Comparison of ENCODE assay signal across 8 mouse cellular contexts in the genomic region with DNA sequence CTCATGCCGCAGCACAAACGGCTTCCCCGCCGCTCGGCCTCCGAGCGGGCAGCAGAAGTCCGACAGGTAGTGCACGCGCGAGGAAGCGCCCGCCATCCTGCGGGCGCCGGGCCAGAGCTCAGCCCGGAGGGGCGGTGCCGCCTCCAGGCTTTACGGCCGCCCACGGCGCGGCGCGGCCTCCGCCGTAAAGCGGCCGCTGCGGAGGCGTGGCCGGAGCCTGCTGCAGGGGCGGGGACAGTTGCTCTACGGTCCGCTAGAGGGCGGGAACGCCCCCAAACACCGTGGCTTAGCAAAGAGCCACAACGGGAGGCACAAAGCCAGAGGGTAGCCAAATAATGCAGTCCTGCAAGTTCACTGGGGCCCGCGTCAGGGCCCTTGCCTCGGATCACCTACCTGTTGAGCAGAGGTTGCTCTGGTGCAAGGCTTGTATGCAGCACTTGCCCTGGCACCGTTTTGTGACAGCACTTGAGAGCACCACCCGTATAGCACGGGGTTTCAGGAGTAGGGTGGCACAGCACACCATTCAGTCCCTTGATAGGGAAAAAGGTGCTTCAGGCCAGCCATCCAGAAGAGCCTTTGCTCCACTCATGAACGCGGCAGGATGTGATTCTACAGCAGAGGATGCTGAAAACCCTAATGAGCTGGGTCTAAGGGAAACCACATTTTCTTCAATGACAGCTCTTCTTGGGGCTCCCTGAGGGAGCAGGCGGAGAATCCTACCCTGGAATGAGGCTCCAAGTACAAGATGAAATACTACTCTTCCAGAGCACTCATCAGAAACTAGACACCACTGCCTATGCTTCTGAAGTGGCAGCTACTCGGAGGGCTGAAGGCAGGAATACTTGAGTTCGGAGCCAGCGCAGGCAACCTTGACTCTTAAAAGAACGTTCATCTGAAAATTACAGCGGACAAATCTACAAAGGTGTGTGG. TPM values are rescaled to one million over a fixed set of nuclear protein-coding genes. Genes with fewer than 3 reads are reported as not detected.
A peak's percentile ranks its signal among the peaks of the same experiment; 100 is the strongest.
DNase-seq lines count a peak whose midpoint lies in the region; ATAC-seq and TF ChIP-seq lines count a peak whose summit lies in the region.

Faap100 (minus strand) TSS at position 154 of the 930 bp plus-strand sequence.

- 9% methylated on average over 29 of the region's 54 CpGs for WGBS in embryonic facial prominence, embryonic 14.5 days
- WGBS in heart, adult 2 months, result 8% methylated on average over 53 of the region's 54 CpGs
- WGBS in limb, embryonic 13.5 days, result 6% methylated on average over 54 of the region's 54 CpGs
- 10% methylated on average over 52 of the region's 54 CpGs for WGBS in midbrain, embryonic 16.5 days

- peak within 1 kb of the TSS; percentile 96 for H3K4me2 ChIP-seq in embryonic facial prominence, embryonic 14.5 days (ENCODE audit: low read depth, low read length)
- H3K4me2 ChIP-seq in limb, embryonic 13.5 days (replicated peaks), result peak within 1 kb of the TSS; percentile 97
- peak within 1 kb of the TSS; percentile 93 for H3K4me2 ChIP-seq in midbrain, embryonic 16.5 days (ENCODE audit: low read length)

- 0 out of 2 replicates have a peak, but pooled peaks have one; percentile 39 for TF ChIP-seq EP300 in heart, adult 2 months (IDR thresholded peaks at IDR 0.05; ENCODE audit: insufficient read depth, low read depth, low read length)

- peak; percentile 97 for TF ChIP-seq CTCF in heart, adult 2 months (IDR thresholded peaks at IDR 0.05)

- H3K9me3 ChIP-seq in embryonic facial prominence, embryonic 14.5 days (ENCODE audit: control insufficient read depth, low read length), result no peaks in the 10 kb centered on the region
- H3K9me3 ChIP-seq in limb, embryonic 13.5 days, result no peaks in the 10 kb centered on the region
- no peaks in the 10 kb centered on the region for H3K9me3 ChIP-seq in midbrain, embryonic 16.5 days (replicated peaks; ENCODE audit: control insufficient read depth, low read length, poor library complexity, severe bottlenecking)

- H3K79me2 ChIP-seq in heart, adult 2 months (replicated peaks; ENCODE audit: control insufficient read depth, insufficient read depth, low read length), result no peaks in the 10 kb centered on the region

- H3K27me3 ChIP-seq in embryonic facial prominence, embryonic 14.5 days (replicated peaks; ENCODE audit: control insufficient read depth, insufficient read depth, low read length), result no peaks in the 10 kb centered on the region
- no peaks in the 10 kb centered on the region for H3K27me3 ChIP-seq in heart, adult 2 months (ENCODE audit: control insufficient read depth, insufficient read depth, low read length)
- H3K27me3 ChIP-seq in limb, embryonic 13.5 days, result no peaks in the 10 kb centered on the region
- H3K27me3 ChIP-seq in midbrain, embryonic 16.5 days (ENCODE audit: control insufficient read depth, insufficient read depth, low read depth, low read length), result no peaks in the 10 kb centered on the region

- H3K36me3 ChIP-seq in embryonic facial prominence, embryonic 14.5 days (ENCODE audit: control insufficient read depth, insufficient read depth, low read length), result peaks cover 73% of the 10 kb centered on the region
- H3K36me3 ChIP-seq in heart, adult 2 months (ENCODE audit: control insufficient read depth, insufficient read depth, low read length), result peaks cover 3% of the 10 kb centered on the region; the same call in 1 of the 2 replicates
- peaks cover 75% of the 10 kb centered on the region for H3K36me3 ChIP-seq in limb, embryonic 13.5 days
- H3K36me3 ChIP-seq in midbrain, embryonic 16.5 days (ENCODE audit: control insufficient read depth, insufficient read depth, low read length), result peaks cover 44% of the 10 kb centered on the region

- intact Hi-C loops in heart, adult 2 months (cut with DNase I), result no loop called here

- H3K4me3 ChIP-seq in embryonic facial prominence, embryonic 14.5 days (ENCODE audit: low read depth, low read length), result peak within 1 kb of the TSS; percentile 84
- H3K4me3 ChIP-seq in heart, adult 2 months, result peak within 1 kb of the TSS; percentile 87
- H3K4me3 ChIP-seq in limb, embryonic 13.5 days, result peak within 1 kb of the TSS; percentile 89
- peak within 1 kb of the TSS; percentile 79 for H3K4me3 ChIP-seq in midbrain, embryonic 16.5 days (ENCODE audit: low read depth, low read length)

- TF ChIP-seq POLR2A in heart, adult 2 months (IDR thresholded peaks at IDR 0.05; ENCODE audit: insufficient read depth, low read depth, low read length), result peak; percentile 47; the same call in 1 of the 2 replicates

- H3K4me1 ChIP-seq in embryonic facial prominence, embryonic 14.5 days (ENCODE audit: control insufficient read depth, insufficient read depth, low read length), result peaks cover 16% of the 10 kb centered on the region; the same call in 1 of the 2 replicates
- H3K4me1 ChIP-seq in heart, adult 2 months (ENCODE audit: control insufficient read depth, insufficient read depth, low read length), result peaks cover 13% of the 10 kb centered on the region
- peaks cover 24% of the 10 kb centered on the region for H3K4me1 ChIP-seq in limb, embryonic 13.5 days
- H3K4me1 ChIP-seq in midbrain, embryonic 16.5 days (ENCODE audit: control insufficient read depth, insufficient read depth, low read length), result peaks cover 17% of the 10 kb centered on the region

- peak within 1 kb of the TSS; percentile 73 for H3K27ac ChIP-seq in embryonic facial prominence, embryonic 14.5 days (replicated peaks; ENCODE audit: low read depth, low read length)
- H3K27ac ChIP-seq in heart, adult 2 months, result peak within 1 kb of the TSS; percentile 72
- H3K27ac ChIP-seq in limb, embryonic 13.5 days, result peak within 1 kb of the TSS; percentile 85
- H3K27ac ChIP-seq in midbrain, embryonic 16.5 days (ENCODE audit: low read length), result peak within 1 kb of the TSS; percentile 83

- DNase-seq in 3T3-L1 (ENCODE audit: low read depth, low spot score), result peak; percentile 94
- peak; percentile 73 to 83 for DNase-seq in adrenal gland, postnatal 4 days (ENCODE audit: low spot score in 2 of 2)
- DNase-seq in embryonic facial prominence, embryonic 14.5 days (ENCODE audit: low spot score), result peak; percentile 97
- DNase-seq in heart, adult 2 months, result peak; percentile 94 to 95
- DNase-seq in kidney, adult 8-10 months, result peak; percentile 91 to 92
- peak; percentile 88 to 91 for DNase-seq in spleen, postnatal 10 days (ENCODE audit: low spot score in 2 of 2)

- peak within 1 kb of the TSS; percentile 84 for H3K9ac ChIP-seq in embryonic facial prominence, embryonic 14.5 days (ENCODE audit: low read depth, low read length)
- peak within 1 kb of the TSS; percentile 77 for H3K9ac ChIP-seq in heart, adult 2 months (ENCODE audit: low read depth, low read length)
- H3K9ac ChIP-seq in limb, embryonic 13.5 days, result peak within 1 kb of the TSS; percentile 85
- peak within 1 kb of the TSS; percentile 88 for H3K9ac ChIP-seq in midbrain, embryonic 16.5 days (ENCODE audit: low read depth, low read length)

- ATAC-seq in embryonic facial prominence, embryonic 14.5 days (ENCODE audit: low read depth), result peak; percentile 89
- peak; percentile 84 for ATAC-seq in limb, embryonic 13.5 days (ENCODE audit: low FRiP score, low read depth)
- peak; percentile 86 for ATAC-seq in midbrain, embryonic 16.5 days

RNA-seq across cellular contexts. Expression of gene Faap100, which starts in this region (rescaled TPM):
- 10 to 100 TPM; 34.5 to 35.6 TPM for total RNA-seq in adrenal gland, postnatal 4 days (2021)
- 30.0 and 32.7 TPM in 2 replicates for polyA plus RNA-seq in embryonic facial prominence, embryonic 14.5 days (2014; fragmentation: Nextera tagmentation; extraction: Ambion mirVana)
- total RNA-seq in heart, adult 2 months (2021), result 10 to 100 TPM; 13.0 to 13.4 TPM
- polyA plus RNA-seq in heart, adult 2 months (2012; rRNA removed), result 25.8 and 27.3 TPM in 2 replicates
- polyA plus RNA-seq in limb, embryonic 13.5 days (2015; fragmentation: Nextera tagmentation; extraction: Ambion mirVana), result 37.0 and 38.6 TPM in 2 replicates
- polyA plus RNA-seq in midbrain, embryonic 16.5 days (2015; fragmentation: Nextera tagmentation; extraction: Ambion mirVana), result 119 and 126 TPM in 2 replicates

Comparison
In these comparisons a context has a peak if more than half of its experiments do, and no peak if none do; other contexts are left out.
1. Peak in every context shown above with its lines: DNase-seq, ATAC-seq, H3K4me3 ChIP-seq and H3K27ac ChIP-seq.